Mouse (Mus musculus): ENCODE measurements around the gene Zfand6.

Zfand6 gene

GRCm38 (mm10) chr7:84651303-84651986 lies 38.3 kb downstream of the Zfand6 start:
- no peak for DNase-seq (ENCODE audit: low spot score)

- DNase-seq (ENCODE audit: low spot score), result no peak
Observed at GRCm38 (mm10) chr7:84649016-84649415, 40.7 kb downstream of the Zfand6 start.

- DNase-seq (ENCODE audit: low spot score), result no peak
Observed at GRCm38 (mm10) chr7:84646256-84646655, 43.5 kb downstream of the Zfand6 start.

- DNase-seq (ENCODE audit: low spot score), result no peak
Observed at GRCm38 (mm10) chr7:84643270-84643998, 46.3 kb downstream of the Zfand6 start.

GRCm38 (mm10) chr7:84642159-84642928 lies 47.4 kb downstream of the Zfand6 start:
- no peak for DNase-seq (ENCODE audit: low spot score)

- no peak for DNase-seq (ENCODE audit: low spot score)
Observed at GRCm38 (mm10) chr7:84636939-84637338, 52.8 kb downstream of the Zfand6 start.

GRCm38 (mm10) chr7:84631878-84632277 lies 57.9 kb downstream of the Zfand6 start:
- DNase-seq (ENCODE audit: low spot score), result no peak

GRCm38 (mm10) chr7:84623718-84624117 lies 66.0 kb downstream of the Zfand6 start:
- no peak for DNase-seq (ENCODE audit: low spot score)

GRCm38 (mm10) chr7:84620956-84621355 lies 68.8 kb downstream of the Zfand6 start:
- DNase-seq (ENCODE audit: low spot score), result no peak

- DNase-seq (ENCODE audit: low spot score), result no peak
Observed at GRCm38 (mm10) chr7:84618951-84619350, 70.8 kb downstream of the Zfand6 start.

- DNase-seq (ENCODE audit: low spot score), result no peak
Observed at GRCm38 (mm10) chr7:84612445-84612844, 77.3 kb downstream of the Zfand6 start.

- no peak for DNase-seq (ENCODE audit: low spot score)
Observed at GRCm38 (mm10) chr7:84611609-84612008, 78.2 kb downstream of the Zfand6 start.

- peak; percentile 89 for DNase-seq (ENCODE audit: low spot score)
Observed at GRCm38 (mm10) chr7:84606293-84606749, 83.4 kb downstream of the Zfand6 start, which contains the start of gene Fah. Gene Fah, minus strand, starts transcription at chr7:84606722.

GRCm38 (mm10) chr7:84605704-84606292 lies 84.0 kb downstream of the Zfand6 start:
- DNase-seq (ENCODE audit: low spot score), result peak; percentile 71

GRCm38 (mm10) chr7:84605033-84605687 lies 84.6 kb downstream of the Zfand6 start:
- no peak for DNase-seq (ENCODE audit: low spot score)

GRCm38 (mm10) chr7:84604501-84604900 lies 85.3 kb downstream of the Zfand6 start:
- DNase-seq (ENCODE audit: low spot score), result no peak

GRCm38 (mm10) chr7:84601331-84601730 lies 88.4 kb downstream of the Zfand6 start:
- no peak for DNase-seq (ENCODE audit: low spot score)

GRCm38 (mm10) chr7:84600631-84601030 lies 89.1 kb downstream of the Zfand6 start:
- DNase-seq (ENCODE audit: low spot score), result no peak

GRCm38 (mm10) chr7:84596633-84597032 lies 93.1 kb downstream of the Zfand6 start:
- no peak for DNase-seq (ENCODE audit: low spot score)

GRCm38 (mm10) chr7:84596002-84596401 lies 93.8 kb downstream of the Zfand6 start:
- no peak for DNase-seq (ENCODE audit: low spot score)

GRCm38 (mm10) chr7:84594917-84595303 lies 94.8 kb downstream of the Zfand6 start:
- DNase-seq (ENCODE audit: low spot score), result no peak

Data from retina, embryonic 14.5 days (tissue).